Mouse (Mus musculus) liver, adult 2 months (tissue): ENCODE measurements at regions not wholly inside any gene's neighbourhood (a gene's known extent, or its start where the extent isn't known, plus 50 kb on each side); places are given as distances from the start of the nearest gene placed in this dataset.

Source experiments
- CTCF ChIP-seq: fragments of 200-500 bp; IDR thresholded peaks from 2 replicates; pipeline ENCODE4 v1.5.1; 2011; ENCODE audit warnings: low read depth, low read length, control low read depth
- POLR2A ChIP-seq: fragments of 200-500 bp; IDR thresholded peaks from 2 replicates; pipeline ENCODE4 v1.6.1; 2011; ENCODE audit warnings: low read length, control low read depth; ENCODE audit not compliant: insufficient read depth; ENCODE audit errors: extremely low read depth

DNA sequence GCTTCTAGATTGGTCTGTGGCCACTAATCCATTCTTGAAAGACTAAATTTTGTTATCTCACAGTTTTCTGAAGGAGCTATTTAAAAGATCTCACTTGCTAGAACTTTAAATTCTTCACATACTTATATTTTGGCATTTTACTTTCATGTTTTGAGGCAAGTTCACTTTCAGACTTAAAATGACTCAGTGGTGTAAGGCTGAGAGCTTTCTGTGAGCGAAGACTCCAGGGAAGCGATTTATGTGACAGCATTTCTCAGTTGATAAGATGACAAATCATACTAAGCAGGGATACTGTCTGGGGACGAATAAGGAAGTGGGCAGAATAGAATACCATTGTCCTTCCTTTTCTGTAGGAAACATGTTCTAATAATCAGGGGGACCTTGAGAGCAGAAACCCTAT lies 403.6 kb upstream of the Fbxo33 start:
- no peak for TF ChIP-seq CTCF
- TF ChIP-seq POLR2A, result no peak
